ENCODE assay signal across 17 mouse cellular contexts in genomic region chr3:94881840-94882239, GRCm38 (mm10).
"Had no signal": no experiment of that assay in that cellular context is flagged by ENCODE, and none has a peak within 500 bp of the region (broad histone marks: within the 10 kb centered on the region; RNA-seq: fewer than 3 reads in every experiment).

No protein-coding gene starts in this region.

- H3K27me3 ChIP-seq: liver, embryonic 15.5 days; lung, embryonic 15.5 days; megakaryocyte, embryonic 14.5 days; midbrain, embryonic 13.5 days; midbrain, embryonic 15.5 days; neural tube, embryonic 12.5 days; stomach, embryonic 15.5 days had no signal

- H3K27ac ChIP-seq: liver, embryonic 15.5 days; lung, embryonic 15.5 days; macrophage; midbrain, embryonic 13.5 days; midbrain, embryonic 15.5 days; neural tube, embryonic 12.5 days; stomach, embryonic 15.5 days; stomach, postnatal 0 days had no signal

- H3K9me3 ChIP-seq: liver, embryonic 15.5 days; lung, embryonic 15.5 days; megakaryocyte, embryonic 14.5 days; midbrain, embryonic 13.5 days; midbrain, embryonic 15.5 days; neural tube, embryonic 12.5 days; stomach, embryonic 15.5 days had no signal

- H3K4me2 ChIP-seq: liver, embryonic 15.5 days; lung, embryonic 15.5 days; midbrain, embryonic 11.5 days; midbrain, embryonic 13.5 days; midbrain, embryonic 15.5 days; neural tube, embryonic 12.5 days; stomach, embryonic 15.5 days had no signal

- H3K9ac ChIP-seq: liver, embryonic 15.5 days; liver, postnatal 0 days; lung, embryonic 15.5 days; midbrain, embryonic 13.5 days; midbrain, embryonic 15.5 days; neural tube, embryonic 12.5 days; stomach, embryonic 15.5 days had no signal

- H3K4me3 ChIP-seq: liver, embryonic 15.5 days; lung, embryonic 15.5 days; megakaryocyte, embryonic 14.5 days; midbrain, embryonic 13.5 days; midbrain, embryonic 15.5 days; neural tube, embryonic 12.5 days; stomach, embryonic 15.5 days had no signal

- DNase-seq: liver, postnatal 0 days; lung, adult 2 months; lung, postnatal 14 days; lung, postnatal 36 days; right cerebral cortex, postnatal 14 days; thymus, adult 2 months; thymus, postnatal 36 days had no signal
